Mouse (Mus musculus) kidney, adult 2 months (tissue): Measurements from ENCODE around the gene Apobec3.
"Not testable (repeated sequence)": the region's sequence is repeated elsewhere in the genome, so short reads cannot be mapped to it uniquely, and the experiment has no call there.

ENCODE experiments used
- CTCF ChIP-seq: fragments of 200-500 bp; conservative IDR thresholded peaks from 2 replicates; pipeline ENCODE4 v1.5.1; 2011; ENCODE audit warnings: low read depth, mild to moderate bottlenecking, control low read depth, low read length, moderate library complexity, mixed read lengths; ENCODE audit not compliant: insufficient read depth, insufficient read length
- POLR2A ChIP-seq: fragments of 200-500 bp; IDR thresholded peaks from one replicate; pipeline ENCODE4 v1.6.1; 2011; ENCODE audit warnings: low read depth, low read length, control low read depth

DNA sequence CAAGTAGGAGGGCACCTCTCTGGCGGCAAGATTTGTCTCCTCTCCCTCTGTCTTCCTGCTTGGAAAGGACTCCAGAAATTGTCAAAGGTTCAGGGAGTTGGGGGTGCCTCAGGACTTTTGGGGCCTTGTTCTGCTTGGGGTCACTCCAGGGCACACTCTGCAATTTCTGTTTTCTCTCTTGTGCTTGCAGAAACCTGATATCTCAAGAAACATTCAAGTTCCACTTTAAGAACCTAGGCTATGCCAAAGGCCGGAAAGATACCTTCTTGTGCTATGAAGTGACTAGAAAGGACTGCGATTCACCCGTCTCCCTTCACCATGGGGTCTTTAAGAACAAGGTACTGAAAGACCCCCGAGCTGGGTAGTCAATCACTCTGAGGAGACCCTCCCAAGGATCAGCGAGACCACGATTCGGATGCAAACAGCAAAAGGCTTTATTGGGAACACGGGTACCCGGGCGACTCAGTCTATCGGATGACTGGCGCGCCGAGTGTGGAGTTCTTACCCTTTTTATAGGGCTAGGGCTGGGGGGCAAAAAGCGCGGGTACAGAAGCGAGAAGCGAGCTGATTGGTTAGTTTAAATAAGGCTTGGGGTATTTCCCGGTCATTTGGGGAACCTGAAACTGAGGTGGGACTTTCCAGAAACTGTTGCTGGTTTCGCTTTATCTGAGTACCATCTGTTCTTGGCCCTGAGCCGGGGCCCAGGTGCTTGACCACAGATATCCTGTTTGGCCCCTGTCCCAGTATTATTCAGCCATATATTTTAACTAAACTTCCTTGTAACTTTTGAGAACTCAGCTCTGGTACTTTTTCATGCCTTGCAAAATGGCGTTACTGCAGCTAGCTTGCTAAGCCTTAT, 4.0 kb downstream of the Apobec3 start:
- not testable (repeated sequence) for TF ChIP-seq POLR2A, CTCF
